Mouse (Mus musculus) limb, embryonic 15.5 days (tissue): ENCODE measurements around the gene Ubac2. TPM values are rescaled to one million over a fixed set of nuclear protein-coding genes. Genes with fewer than 3 reads are reported as not detected.

Experiments used
- ATAC-seq: fragments of 200-750 bp; cut with Nextera tagmentation; 2 replicates; pipeline ENCODE4 v1.8.0; 2017; ENCODE audit warnings: low read depth, moderate TSS enrichment; ENCODE audit not compliant: insufficient number of reproducible peaks, low FRiP score, low TSS enrichment
- H3K27ac ChIP-seq: fragments of 300-500 bp; sonication (generic); 2 replicates; pipeline ENCODE4 v1.5.1; 2015; ENCODE audit warnings: moderate library complexity, mild to moderate bottlenecking, inconsistent platforms
- H3K27me3 ChIP-seq: fragments of 300-500 bp; sonication (generic); 2 replicates; pipeline ENCODE4 v1.6.1; 2015; ENCODE audit warnings: inconsistent platforms
- H3K36me3 ChIP-seq: fragments of 300-500 bp; sonication (generic); 2 replicates; pipeline ENCODE4 v1.6.1; 2015; ENCODE audit warnings: inconsistent platforms
- H3K4me1 ChIP-seq: fragments of 300-500 bp; sonication (generic); 2 replicates; pipeline ENCODE4 v1.6.1; 2015; ENCODE audit warnings: inconsistent platforms
- H3K4me2 ChIP-seq: fragments of 300-500 bp; sonication (generic); 2 replicates; pipeline ENCODE4 v1.6.1; 2015; ENCODE audit warnings: mild to moderate bottlenecking, inconsistent platforms
- H3K4me3 ChIP-seq: fragments of 300-500 bp; sonication (generic); 2 replicates; pipeline ENCODE4 v1.5.1; 2015; ENCODE audit warnings: mild to moderate bottlenecking, inconsistent platforms
- H3K9ac ChIP-seq: fragments of 300-500 bp; sonication (generic); 2 replicates; pipeline ENCODE4 v1.6.1; 2015; ENCODE audit warnings: inconsistent platforms
- H3K9me3 ChIP-seq: fragments of 300-500 bp; sonication (generic); 2 replicates; pipeline ENCODE4 v1.6.1; 2016; ENCODE audit warnings: inconsistent platforms
- WGBS: fragments of 180-500 bp; shearing (Covaris S2); methylation state at CpG from one replicate; pipeline ENCODE4 v1.1.7; 2015; 5-methylcytosine and 5-hydroxymethylcytosine counted together
- polyA plus RNA-seq: library from polyadenylated mRNA; unstranded; fragments of >200 nt; fragmentation: Nextera tagmentation; extraction: Ambion mirVana; gene quantifications from 2 replicates; pipeline ENCODE4 v1.2.1, GENCODE M21; 2015

The Ubac2 gene
- polyA plus RNA-seq, 1 experiment from 2014 or later = 65.2 TPM

GRCm38 (mm10) chr14:122038874-122039647 lies 160.6 kb downstream of the Ubac2 start:
- Histone ChIP-seq H3K27me3 (no peaks in the 10 kb centered on the region), H3K4me3 (no peak overlapping the region), H3K9me3 (no peaks in the 10 kb centered on the region), H3K4me2 (no peak overlapping the region), H3K27ac (no peak overlapping the region), H3K4me1 (no peaks in the 10 kb centered on the region), H3K9ac (no peak overlapping the region), H3K36me3 (no peaks in the 10 kb centered on the region)
- ATAC-seq = no peak
- WGBS = 63% methylated on average over 13 of the region's 13 CpGs

- ATAC-seq = no peak
- H3K4me1 ChIP-seq = no peaks in the 10 kb centered on the region
- H3K9me3 ChIP-seq = no peaks in the 10 kb centered on the region
- H3K27ac ChIP-seq = no peak overlapping the region
- H3K27me3 ChIP-seq = no peaks in the 10 kb centered on the region
- no peak overlapping the region for H3K9ac ChIP-seq
- 91% methylated on average over 3 of the region's 3 CpGs for WGBS
- H3K4me2 ChIP-seq = no peak overlapping the region
- H3K4me3 ChIP-seq = no peak overlapping the region
- no peaks in the 10 kb centered on the region for H3K36me3 ChIP-seq
Observed at GRCm38 (mm10) chr14:122041413-122041825, 163.0 kb downstream of the Ubac2 start.

GRCm38 (mm10) chr14:122042142-122042694 lies 163.8 kb downstream of the Ubac2 start:
- Histone ChIP-seq H3K4me1 (no peaks in the 10 kb centered on the region), H3K4me3 (no peak overlapping the region), H3K9me3 (no peaks in the 10 kb centered on the region), H3K9ac (no peak overlapping the region), H3K36me3 (no peaks in the 10 kb centered on the region), H3K4me2 (no peak overlapping the region), H3K27ac (no peak overlapping the region), H3K27me3 (no peaks in the 10 kb centered on the region)
- WGBS = 70% methylated on average over 8 of the region's 8 CpGs
- ATAC-seq = no peak

GRCm38 (mm10) chr14:122047784-122048183 lies 169.4 kb downstream of the Ubac2 start:
- H3K9me3 ChIP-seq = no peaks in the 10 kb centered on the region
- no peak overlapping the region for H3K4me3 ChIP-seq
- H3K4me2 ChIP-seq = no peak overlapping the region
- H3K27ac ChIP-seq = no peak overlapping the region
- no peak overlapping the region for H3K9ac ChIP-seq
- no peak for ATAC-seq
- WGBS = 88% methylated on average over 8 of the region's 8 CpGs
- no peaks in the 10 kb centered on the region for H3K4me1 ChIP-seq
- H3K27me3 ChIP-seq = no peaks in the 10 kb centered on the region
- no peaks in the 10 kb centered on the region for H3K36me3 ChIP-seq

GRCm38 (mm10) chr14:122048816-122049215 lies 170.4 kb downstream of the Ubac2 start:
- H3K4me1 ChIP-seq = no peaks in the 10 kb centered on the region
- H3K9ac ChIP-seq = no peak overlapping the region
- WGBS = 84% methylated on average over 9 of the region's 9 CpGs
- H3K36me3 ChIP-seq = no peaks in the 10 kb centered on the region
- no peaks in the 10 kb centered on the region for H3K27me3 ChIP-seq
- H3K4me3 ChIP-seq = no peak overlapping the region
- no peak overlapping the region for H3K27ac ChIP-seq
- H3K9me3 ChIP-seq = no peaks in the 10 kb centered on the region
- ATAC-seq = no peak
- H3K4me2 ChIP-seq = no peak overlapping the region

DNA sequence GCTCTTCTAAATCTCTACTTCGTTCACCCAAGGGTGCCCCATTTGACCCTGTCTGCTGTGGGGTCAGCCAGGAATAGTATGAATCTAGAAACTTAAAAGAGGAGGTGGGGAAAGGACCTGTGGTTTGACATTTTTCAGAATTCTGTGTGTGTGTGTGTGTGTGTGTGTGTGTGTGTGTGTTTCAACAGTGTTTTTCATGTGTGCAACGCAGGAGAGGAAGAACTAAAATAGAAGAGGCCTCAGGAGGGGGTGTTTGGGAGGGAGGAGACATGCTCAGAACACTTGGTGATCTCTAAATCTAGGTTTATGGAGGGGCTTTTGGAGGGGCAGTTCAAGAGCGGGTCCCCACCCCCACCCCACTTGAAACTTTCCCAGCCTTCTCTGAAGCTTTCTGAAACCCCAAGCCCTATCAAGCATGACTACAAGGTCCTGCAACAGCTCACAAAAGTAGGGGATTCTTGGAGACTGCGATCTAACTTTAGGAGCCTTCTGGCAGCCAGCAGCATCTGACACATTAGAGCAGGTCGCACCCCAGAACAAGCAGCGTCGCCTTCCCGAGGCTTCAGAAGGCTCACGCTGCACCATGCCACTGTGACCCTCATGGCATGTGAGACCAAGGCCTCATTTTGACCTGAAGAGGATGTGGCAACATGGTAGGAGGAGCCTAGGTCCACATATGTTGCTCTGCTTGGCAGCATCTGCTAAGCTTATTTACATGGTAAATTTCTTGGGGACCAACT lies 174.6 kb downstream of the Ubac2 start:
- no peaks in the 10 kb centered on the region for H3K27me3 ChIP-seq

GRCm38 (mm10) chr14:122056871-122057270 lies 178.5 kb downstream of the Ubac2 start:
- Histone ChIP-seq H3K4me1 (no peaks in the 10 kb centered on the region), H3K9me3 (no peaks in the 10 kb centered on the region), H3K9ac (no peak overlapping the region), H3K36me3 (no peaks in the 10 kb centered on the region), H3K27me3 (no peaks in the 10 kb centered on the region), H3K4me3 (no peak overlapping the region), H3K27ac (no peak overlapping the region), H3K4me2 (no peak overlapping the region)
- 63% methylated on average over 6 of the region's 6 CpGs for WGBS
- ATAC-seq = no peak

More for the DNA sequence above, 174.6 kb downstream of the Ubac2 start:
- Histone ChIP-seq H3K4me1 (no peaks in the 10 kb centered on the region), H3K36me3 (no peaks in the 10 kb centered on the region), H3K4me3 (no peak overlapping the region), H3K9me3 (no peaks in the 10 kb centered on the region), H3K4me2 (no peak overlapping the region), H3K9ac (no peak overlapping the region), H3K27ac (no peak overlapping the region)
- WGBS = 81% methylated on average over 9 of the region's 9 CpGs
- ATAC-seq = no peak

GRCm38 (mm10) chr14:122057941-122058346 lies 179.5 kb downstream of the Ubac2 start:
- no peak overlapping the region for H3K9ac ChIP-seq
- no peak overlapping the region for H3K4me2 ChIP-seq
- no peaks in the 10 kb centered on the region for H3K9me3 ChIP-seq
- no peak overlapping the region for H3K27ac ChIP-seq
- no peaks in the 10 kb centered on the region for H3K36me3 ChIP-seq
- H3K27me3 ChIP-seq = no peaks in the 10 kb centered on the region
- ATAC-seq = no peak
- no peak overlapping the region for H3K4me3 ChIP-seq
- no peaks in the 10 kb centered on the region for H3K4me1 ChIP-seq
- WGBS = 36% methylated on average over 2 of the region's 2 CpGs

DNA sequence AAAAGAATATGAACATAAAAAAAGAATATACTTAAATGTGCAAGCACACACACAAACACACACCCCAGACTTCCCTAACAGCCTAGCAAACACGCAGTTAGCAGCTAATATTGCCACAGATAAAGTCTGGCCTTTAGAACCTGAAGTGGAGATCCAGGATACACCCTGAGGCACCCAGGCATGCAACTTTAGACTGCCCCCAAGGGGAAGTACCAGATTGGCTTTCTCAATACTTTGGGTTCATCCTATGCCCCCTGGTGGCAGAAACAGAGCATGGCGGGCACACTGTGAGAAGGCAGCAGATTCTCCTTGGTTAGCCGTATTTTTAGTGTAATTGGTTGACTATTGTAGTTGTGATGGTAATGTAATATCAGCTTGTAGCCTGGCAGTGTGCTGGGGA lies 182.2 kb downstream of the Ubac2 start:
- H3K4me1 ChIP-seq = no peaks in the 10 kb centered on the region
- H3K27me3 ChIP-seq = no peaks in the 10 kb centered on the region
- ATAC-seq = no peak
- no peaks in the 10 kb centered on the region for H3K36me3 ChIP-seq
- H3K9ac ChIP-seq = no peak overlapping the region
- WGBS = 12% methylated on average over 3 of the region's 3 CpGs
- H3K27ac ChIP-seq = no peak overlapping the region
- H3K9me3 ChIP-seq = no peaks in the 10 kb centered on the region
- no peak overlapping the region for H3K4me3 ChIP-seq
- no peak overlapping the region for H3K4me2 ChIP-seq

DNA sequence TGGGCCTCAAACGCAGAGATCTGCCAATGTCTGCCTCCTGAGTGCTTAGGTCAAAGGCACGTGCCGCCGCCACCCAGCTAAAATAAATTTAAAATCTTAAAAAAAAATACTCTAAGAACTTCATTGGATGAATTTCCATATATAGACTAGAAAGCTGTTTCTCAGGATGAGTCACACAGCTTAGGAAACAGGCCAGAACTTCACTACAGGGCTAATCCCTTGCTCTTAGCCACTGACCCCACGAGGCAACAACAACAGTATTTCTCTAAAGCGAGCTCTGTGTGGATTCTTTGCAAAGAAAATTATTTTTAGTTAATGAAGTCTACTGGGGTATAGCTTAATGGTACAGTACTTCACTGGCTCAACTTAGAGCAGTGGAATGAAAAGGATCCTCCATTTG lies 183.0 kb downstream of the Ubac2 start:
- Histone ChIP-seq H3K27ac (no peak overlapping the region), H3K9me3 (no peaks in the 10 kb centered on the region), H3K4me1 (no peaks in the 10 kb centered on the region), H3K9ac (no peak overlapping the region), H3K4me3 (no peak overlapping the region), H3K27me3 (no peaks in the 10 kb centered on the region), H3K36me3 (no peaks in the 10 kb centered on the region), H3K4me2 (no peak overlapping the region)
- 81% methylated on average over 6 of the region's 6 CpGs for WGBS
- ATAC-seq = no peak

DNA sequence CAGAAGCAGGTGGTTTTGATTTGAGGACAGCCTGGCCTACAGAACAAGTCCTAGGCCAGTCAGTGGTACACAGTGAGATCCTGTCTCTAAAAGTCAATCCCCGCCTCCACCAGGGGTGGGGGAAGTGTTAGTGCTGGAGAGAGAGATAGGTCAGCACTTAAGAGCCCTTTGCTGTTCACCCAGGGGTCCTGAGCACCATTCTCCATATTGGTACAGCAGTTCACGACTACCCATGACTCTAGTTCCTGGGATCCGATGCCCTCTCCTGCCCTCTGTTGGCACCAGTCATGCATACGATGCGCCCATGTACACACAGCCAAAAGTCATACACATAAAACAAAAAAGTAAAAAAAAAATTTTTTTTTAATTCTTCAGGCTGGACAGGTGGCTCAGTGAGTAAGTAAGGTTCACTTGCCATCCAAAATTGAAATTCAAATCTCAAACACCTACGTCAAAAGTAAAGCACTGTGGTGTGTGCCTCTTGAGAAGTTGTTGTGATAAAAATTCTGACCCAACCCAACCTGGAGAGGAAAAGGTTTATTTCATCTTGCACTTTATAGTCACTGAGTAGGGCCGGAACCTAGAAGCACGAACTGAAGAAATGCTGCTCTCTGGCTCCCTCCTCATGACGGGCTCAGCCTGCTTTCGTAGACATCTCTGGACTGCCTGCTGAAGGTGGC lies 184.1 kb downstream of the Ubac2 start:
- Histone ChIP-seq H3K4me1 (no peaks in the 10 kb centered on the region), H3K27me3 (no peaks in the 10 kb centered on the region), H3K9ac (no peak overlapping the region), H3K4me3 (no peak overlapping the region), H3K9me3 (no peaks in the 10 kb centered on the region), H3K27ac (no peak overlapping the region), H3K36me3 (no peaks in the 10 kb centered on the region), H3K4me2 (no peak overlapping the region)
- no peak for ATAC-seq
- 80% methylated on average over 10 of the region's 10 CpGs for WGBS

- Histone ChIP-seq H3K9ac (no peak overlapping the region), H3K9me3 (no peaks in the 10 kb centered on the region), H3K27me3 (no peaks in the 10 kb centered on the region), H3K36me3 (no peaks in the 10 kb centered on the region), H3K27ac (no peak overlapping the region), H3K4me2 (no peak overlapping the region), H3K4me1 (no peaks in the 10 kb centered on the region), H3K4me3 (no peak overlapping the region)
- no peak for ATAC-seq
- WGBS = 66% methylated on average over 5 of the region's 5 CpGs
Observed at GRCm38 (mm10) chr14:122063599-122063998, 185.2 kb downstream of the Ubac2 start.
